Mouse (Mus musculus) CH12.LX (cell line): ENCODE measurements around the gene Them4. TPM values are rescaled to one million over a fixed set of nuclear protein-coding genes. Genes with fewer than 3 reads are reported as not detected.

Source experiments
- DNase-seq: peaks from one replicate; pipeline ENCODE4 v3.0.0-alpha.2; 2013; ENCODE audit errors: extremely low read depth
- H3K27ac ChIP-seq: 2 replicates; pipeline ENCODE4 v1.5.1; 2012; ENCODE audit warnings: low read depth, mild to moderate bottlenecking, control low read depth, moderate library complexity; ENCODE audit not compliant: insufficient read depth
- H3K27me3 ChIP-seq: replicated peaks from 2 replicates; pipeline ENCODE3; 2012; ENCODE audit warnings: inconsistent platforms
- H3K36me3 ChIP-seq, 2 experiments: replicated peaks in 1 of 2; 2 replicates each; pipeline versions ENCODE3 to v1.6.1; 2012; ENCODE audit warnings: inconsistent platforms in 1 of 2, low read length in 1 of 2, mild to moderate bottlenecking in 1 of 2, mixed read lengths in 1 of 2, moderate library complexity in 1 of 2; ENCODE audit not compliant: control insufficient read depth in 1 of 2, insufficient read depth in 1 of 2
- H3K4me1 ChIP-seq, 2 experiments: 2 replicates each; pipeline ENCODE4 v1.6.1; 2012; ENCODE audit warnings: inconsistent platforms in 1 of 2, moderate library complexity in 1 of 2; ENCODE audit not compliant: insufficient read depth in 2 of 2, control insufficient read depth in 1 of 2
- H3K4me2 ChIP-seq: 2 replicates; pipeline ENCODE4 v1.6.1; 2012; ENCODE audit warnings: low read depth, mild to moderate bottlenecking, control low read depth; ENCODE audit not compliant: poor library complexity, insufficient read depth, severe bottlenecking
- H3K4me3 ChIP-seq, 3 experiments: fragments of 150-350 bp in 1 of 3; sonication (generic) in 1 of 3; replicated peaks in 1 of 3; 2 replicates each; pipeline versions ENCODE3 to v1.5.1; 2011 to 2012; ENCODE audit warnings: low read depth in 2 of 3, low read length in 2 of 3, mild to moderate bottlenecking in 2 of 3, moderate library complexity in 2 of 3, control low read depth in 1 of 3, improper control_type of control experiment in 1 of 3, inconsistent platforms in 1 of 3, mixed read lengths in 1 of 3; ENCODE audit not compliant: poor library complexity in 1 of 3
- H3K79me2 ChIP-seq: replicated peaks from 2 replicates; pipeline ENCODE4 v1.6.1; 2012; ENCODE audit warnings: mild to moderate bottlenecking, moderate library complexity; ENCODE audit not compliant: control insufficient read depth, poor library complexity, insufficient read depth, severe bottlenecking; ENCODE audit errors: extremely low read depth
- H3K9ac ChIP-seq: 2 replicates; pipeline ENCODE4 v1.6.1; 2012; ENCODE audit warnings: low read depth, mild to moderate bottlenecking, control low read depth, moderate library complexity; ENCODE audit not compliant: insufficient read depth
- H3K9me3 ChIP-seq: replicated peaks from 2 replicates; pipeline ENCODE3; 2012; ENCODE audit warnings: low read length, inconsistent platforms, mixed read lengths
- BHLHE40 ChIP-seq: IDR thresholded peaks from 2 replicates; pipeline ENCODE4 v1.6.1; 2011; ENCODE audit warnings: mild to moderate bottlenecking, low read depth, low read length, improper control_type of control experiment
- CHD1 ChIP-seq: IDR thresholded peaks from 2 replicates; pipeline ENCODE4 v1.6.1; 2012; ENCODE audit warnings: low read depth, low read length, improper control_type of control experiment, inconsistent platforms
- CHD2 ChIP-seq: IDR thresholded peaks from 2 replicates; pipeline ENCODE4 v1.6.1; 2011; ENCODE audit warnings: low read length, improper control_type of control experiment
- CTCF ChIP-seq, 2 experiments: IDR thresholded peaks in 1 of 2; conservative IDR thresholded peaks in 1 of 2; 2 replicates each; pipeline ENCODE4 v1.5.1; 2011 to 2012; ENCODE audit warnings: low read depth in 2 of 2, low read length in 2 of 2, improper control_type of control experiment in 1 of 2, inconsistent platforms in 1 of 2, mild to moderate bottlenecking in 1 of 2, moderate library complexity in 1 of 2
- E2F4 ChIP-seq: IDR thresholded peaks from 2 replicates; pipeline ENCODE4 v1.6.1; 2011; ENCODE audit warnings: low read depth, low read length, improper control_type of control experiment; ENCODE audit not compliant: insufficient replicate concordance
- ELF1 ChIP-seq: IDR thresholded peaks from 2 replicates; pipeline ENCODE4 v1.6.1; 2014; ENCODE audit warnings: low read depth, mild to moderate bottlenecking, inconsistent platforms, low read length, improper control_type of control experiment
- EP300 ChIP-seq: IDR thresholded peaks from 2 replicates; pipeline ENCODE4 v1.6.1; 2011; ENCODE audit warnings: low read length, improper control_type of control experiment
- ETS1 ChIP-seq: conservative IDR thresholded peaks from 2 replicates; pipeline ENCODE4 v1.6.1; 2012; ENCODE audit warnings: low read depth, mild to moderate bottlenecking, inconsistent platforms, low read length, improper control_type of control experiment, moderate library complexity
- GABPA ChIP-seq: IDR thresholded peaks from 2 replicates; pipeline ENCODE4 v1.6.1; 2012; ENCODE audit warnings: low read depth, low read length, improper control_type of control experiment, inconsistent platforms; ENCODE audit not compliant: insufficient replicate concordance
- HCFC1 ChIP-seq: IDR thresholded peaks from 2 replicates; pipeline ENCODE4 v1.6.1; 2012; ENCODE audit warnings: low read depth, mild to moderate bottlenecking, inconsistent platforms, low read length, improper control_type of control experiment
- IRF4 ChIP-seq: IDR thresholded peaks from 2 replicates; pipeline ENCODE4 v1.6.1; 2014; ENCODE audit warnings: low read depth, mild to moderate bottlenecking, inconsistent platforms, low read length, improper control_type of control experiment
- JUN ChIP-seq: IDR thresholded peaks from 2 replicates; pipeline ENCODE4 v1.6.1; 2011; ENCODE audit warnings: low read depth, mild to moderate bottlenecking, low read length, improper control_type of control experiment, moderate library complexity; ENCODE audit not compliant: insufficient read depth
- JUND ChIP-seq: conservative IDR thresholded peaks from 2 replicates; pipeline ENCODE4 v1.6.1; 2011; ENCODE audit warnings: low read depth, low read length, improper control_type of control experiment
- KAT2A ChIP-seq: IDR thresholded peaks from 2 replicates; pipeline ENCODE4 v1.6.1; 2012; ENCODE audit warnings: low read length, improper control_type of control experiment, inconsistent platforms; ENCODE audit not compliant: insufficient replicate concordance
- MAFK ChIP-seq: IDR thresholded peaks from 2 replicates; pipeline ENCODE4 v1.6.1; 2011; ENCODE audit warnings: low read length, improper control_type of control experiment; ENCODE audit not compliant: insufficient replicate concordance
- MAX ChIP-seq: IDR thresholded peaks from 2 replicates; pipeline ENCODE4 v1.6.1; 2011; ENCODE audit warnings: low read length, improper control_type of control experiment
- MAZ ChIP-seq: IDR thresholded peaks from 2 replicates; pipeline ENCODE4 v1.6.1; 2012; ENCODE audit warnings: low read depth, mild to moderate bottlenecking, inconsistent platforms, low read length, improper control_type of control experiment, moderate library complexity
- MEF2A ChIP-seq: IDR thresholded peaks from 2 replicates; pipeline ENCODE4 v1.6.1; 2014; ENCODE audit warnings: low read depth, mild to moderate bottlenecking, inconsistent platforms, low read length, improper control_type of control experiment, borderline replicate concordance
- MXI1 ChIP-seq: IDR thresholded peaks from 2 replicates; pipeline ENCODE4 v1.6.1; 2011; ENCODE audit warnings: mild to moderate bottlenecking, low read depth, low read length, improper control_type of control experiment
- MYC ChIP-seq: IDR thresholded peaks from 2 replicates; pipeline ENCODE4 v1.6.1; 2011; ENCODE audit warnings: low read depth, mild to moderate bottlenecking, improper control_type of control experiment, low read length
- NELFE ChIP-seq: IDR thresholded peaks from 2 replicates; pipeline ENCODE4 v1.6.1; 2011; ENCODE audit warnings: low read depth, low read length, improper control_type of control experiment
- NRF1 ChIP-seq: IDR thresholded peaks from 2 replicates; pipeline ENCODE4 v1.6.1; 2014; ENCODE audit warnings: low read depth, mild to moderate bottlenecking, inconsistent platforms, low read length, improper control_type of control experiment, moderate library complexity
- PAX5 ChIP-seq: IDR thresholded peaks from 2 replicates; pipeline ENCODE4 v1.6.1; 2012; ENCODE audit warnings: low read length, inconsistent platforms, mixed read lengths
- POLR2A ChIP-seq: IDR thresholded peaks from 2 replicates; pipeline ENCODE4 v1.6.1; 2011; ENCODE audit warnings: low read depth, mild to moderate bottlenecking, improper control_type of control experiment, low read length
- POLR2AphosphoS2 ChIP-seq: IDR thresholded peaks from 2 replicates; pipeline ENCODE4 v1.6.1; 2011; ENCODE audit warnings: low read depth, low read length, improper control_type of control experiment
- RAD21 ChIP-seq: IDR thresholded peaks from 2 replicates; pipeline ENCODE4 v1.6.1; 2011; ENCODE audit warnings: low read depth, mild to moderate bottlenecking, low read length, improper control_type of control experiment, moderate library complexity
- RCOR1 ChIP-seq: conservative IDR thresholded peaks from 2 replicates; pipeline ENCODE4 v1.6.1; 2012; ENCODE audit warnings: low read depth, mild to moderate bottlenecking, inconsistent platforms, low read length, improper control_type of control experiment
- SIN3A ChIP-seq: IDR thresholded peaks from 2 replicates; pipeline ENCODE4 v1.6.1; 2012; ENCODE audit warnings: low read length, improper control_type of control experiment, inconsistent platforms
- SMC3 ChIP-seq: IDR thresholded peaks from 2 replicates; pipeline ENCODE4 v1.6.1; 2011; ENCODE audit warnings: low read depth, low read length, improper control_type of control experiment
- TBP ChIP-seq: conservative IDR thresholded peaks from 2 replicates; pipeline ENCODE4 v1.6.1; 2011; ENCODE audit warnings: low read depth, low read length, improper control_type of control experiment
- TCF12 ChIP-seq: IDR thresholded peaks from 2 replicates; pipeline ENCODE4 v1.6.1; 2014; ENCODE audit warnings: low read depth, mild to moderate bottlenecking, inconsistent platforms, low read length, improper control_type of control experiment
- UBTF ChIP-seq: IDR thresholded peaks from 2 replicates; pipeline ENCODE4 v1.6.1; 2012; ENCODE audit warnings: low read depth, mild to moderate bottlenecking, inconsistent platforms, low read length, improper control_type of control experiment, moderate library complexity
- USF1 ChIP-seq: IDR thresholded peaks from 2 replicates; pipeline ENCODE4 v1.6.1; 2014; ENCODE audit warnings: low read depth, mild to moderate bottlenecking, inconsistent platforms, low read length, improper control_type of control experiment
- USF2 ChIP-seq: conservative IDR thresholded peaks from 2 replicates; pipeline ENCODE4 v1.6.1; 2011; ENCODE audit warnings: low read depth, low read length, improper control_type of control experiment
- ZC3H11A ChIP-seq: IDR thresholded peaks from 2 replicates; pipeline ENCODE4 v1.6.1; 2012; ENCODE audit warnings: low read depth, mild to moderate bottlenecking, inconsistent platforms, low read length, improper control_type of control experiment
- ZKSCAN1 ChIP-seq: IDR thresholded peaks from 2 replicates; pipeline ENCODE4 v1.6.1; 2012; ENCODE audit warnings: low read depth, inconsistent platforms, low read length, improper control_type of control experiment, borderline replicate concordance
- ZMIZ1 ChIP-seq: IDR thresholded peaks from 2 replicates; pipeline ENCODE4 v1.6.1; 2012; ENCODE audit warnings: low read depth, mild to moderate bottlenecking, inconsistent platforms, low read length, improper control_type of control experiment
- ZNF384 ChIP-seq: IDR thresholded peaks from 2 replicates; pipeline ENCODE4 v1.6.1; 2012; ENCODE audit warnings: low read depth, low read length, improper control_type of control experiment, inconsistent platforms
- dilution Hi-C: fragments of 300-500 bp; cut with MboI; formaldehyde crosslinking; loops from 2 replicates; pipeline ENCODE4 v1.14.3; 2020; ENCODE audit warnings: low sequenced_read_pairs; ENCODE audit not compliant: extremely low pct_unique_long_range_greater_than_20kb, extremely low pct_ligation_motif_present
- in situ Hi-C: fragments of 300-500 bp; cut with MboI; formaldehyde crosslinking; loops from 3 replicates; pipeline ENCODE4 v1.14.3; 2019; ENCODE audit warnings: low sequenced_read_pairs, low pct_ligation_motif_present, low pct_unique_long_range_greater_than_20kb, mixed read lengths
- polyA plus RNA-seq: library from polyadenylated mRNA; unstranded; fragments of >175 nt; gene quantifications from 2 replicates; pipeline ENCODE4 v1.2.1, GENCODE M21; 2012; ENCODE audit warnings: low read depth; ENCODE audit not compliant: insufficient read length
- total RNA-seq, 2 experiments: library from RNA; depleted of rRNA; stranded (reverse); fragments of 300-350 nt in 1 of 2; fragments of >200 nt in 1 of 2; gene quantifications; 2 replicates each; pipeline ENCODE4 v1.2.3; 2012 to 2014

Them4 gene
- total and polyA plus RNA-seq, 3 experiments, result 2.4 to 7.2 (median 3.6) TPM

- H3K4me2 ChIP-seq, result no peak overlapping the region
- TF ChIP-seq CHD1, result no peak
- TF ChIP-seq USF1, result no peak
- TF ChIP-seq NELFE, result peak; percentile 55; the same call in 1 of the 2 replicates
- TF ChIP-seq UBTF, result no peak
- no peak for TF ChIP-seq MAZ
- peak; percentile 71 for TF ChIP-seq MYC
- TF ChIP-seq SMC3, result peak; percentile 95
- peak; percentile 98 for TF ChIP-seq RAD21
- no peak for TF ChIP-seq KAT2A
- 0 out of 2 replicates have a peak, but pooled peaks have one; percentile 21 for TF ChIP-seq TCF12
- TF ChIP-seq ZC3H11A, result peak; percentile 76; the same call in 1 of the 2 replicates
- peak; percentile 47; the same call in 1 of the 2 replicates for TF ChIP-seq RCOR1
- peak; percentile 66 for TF ChIP-seq SIN3A
- TF ChIP-seq NRF1, result 0 out of 2 replicates have a peak, but pooled peaks have one; percentile 45
- no peak for TF ChIP-seq ZMIZ1
- TF ChIP-seq POLR2AphosphoS2, result no peak
- peak; percentile 59; the same call in 1 of the 2 replicates for TF ChIP-seq IRF4
- TF ChIP-seq JUND, result peak; percentile 57
- TF ChIP-seq EP300, result peak; percentile 15; the same call in 1 of the 2 replicates
- TF ChIP-seq MAX, result no peak
- 0 out of 2 replicates have a peak, but pooled peaks have one; percentile 24 for TF ChIP-seq MXI1
- TF ChIP-seq TBP, result peak; percentile 58; the same call in 1 of the 2 replicates
- no peak for TF ChIP-seq USF2
- peak; percentile 29; the same call in 1 of the 2 replicates for TF ChIP-seq ZNF384
- peak; percentile 53; the same call in 1 of the 2 replicates for TF ChIP-seq ELF1
- TF ChIP-seq ETS1, result no peak
- peak; percentile 33; the same call in 1 of the 2 replicates for TF ChIP-seq MEF2A
- TF ChIP-seq POLR2A, result no peak
- peak; percentile 59 to 97; a peak in 3 of 4 replicates for TF ChIP-seq CTCF (conservative IDR thresholded peaks at IDR 0.05 in 1 of 2, IDR thresholded peaks at IDR 0.05 in 1 of 2; ENCODE audit: low read depth in 2 of 2, low read length in 2 of 2)
- no peak for TF ChIP-seq PAX5
- TF ChIP-seq ZKSCAN1, result no peak
- no peak for TF ChIP-seq MAFK
- TF ChIP-seq CHD2, result no peak
- no peak for TF ChIP-seq JUN
- TF ChIP-seq HCFC1, result peak; percentile 33; the same call in 1 of the 2 replicates
- no peak for TF ChIP-seq E2F4
- peak; percentile 31 for TF ChIP-seq BHLHE40
- no peak for TF ChIP-seq GABPA
- DNase-seq, result peak; percentile 93
These were observed 56.9 kb downstream of the Them4 start for GRCm38 (mm10) chr3:94366761-94367160.

More at GRCm38 (mm10) chr3:94366761-94367160, 56.9 kb downstream of the Them4 start:
- Histone ChIP-seq H3K27ac (no peak overlapping the region), H3K36me3 (peaks cover 0 to 11% of the 10 kb centered on the region in 2 experiments), H3K9me3 (peaks cover 10% of the 10 kb centered on the region), H3K4me3 (peak overlapping the region in 1 of 3 experiments; percentile 25), H3K4me1 (peaks cover 0 to 12% of the 10 kb centered on the region in 2 experiments; a peak in 2 of 4 replicates), H3K27me3 (no peaks in the 10 kb centered on the region), H3K79me2 (no peaks in the 10 kb centered on the region), H3K9ac (no peak overlapping the region)
- dilution Hi-C loops, result no loop called here
- in situ Hi-C loops, result no loop called here
